Mouse (Mus musculus) bone marrow, adult 2 months (tissue): Measurements from ENCODE around the gene Etv6. TPM values are rescaled to one million over a fixed set of nuclear protein-coding genes. Genes with fewer than 3 reads are reported as not detected.

Source experiments
- H3K27ac ChIP-seq: fragments of 200-500 bp; 2 replicates; pipeline ENCODE4 v1.5.1; 2012; ENCODE audit warnings: low read depth, mild to moderate bottlenecking, control low read depth, inconsistent platforms, low read length; ENCODE audit not compliant: control insufficient read depth, poor library complexity, insufficient read depth
- H3K4me1 ChIP-seq: fragments of 200-500 bp; 2 replicates; pipeline ENCODE4 v1.6.1; 2011; ENCODE audit warnings: low read length; ENCODE audit not compliant: control insufficient read depth, insufficient read depth
- H3K4me3 ChIP-seq: fragments of 200-500 bp; replicated peaks from 2 replicates; pipeline ENCODE3; 2011; ENCODE audit warnings: mild to moderate bottlenecking, low read depth, low read length, control low read depth; ENCODE audit not compliant: control insufficient read depth
- CTCF ChIP-seq: fragments of 200-500 bp; IDR thresholded peaks from 2 replicates; pipeline ENCODE4 v1.5.1; 2011; ENCODE audit warnings: low read length, control low read depth; ENCODE audit not compliant: control insufficient read depth, insufficient read depth
- POLR2A ChIP-seq: fragments of 200-500 bp; IDR thresholded peaks from 2 replicates; pipeline ENCODE4 v1.6.1; 2011; ENCODE audit warnings: low read depth, mild to moderate bottlenecking, control low read depth, low read length, borderline replicate concordance; ENCODE audit not compliant: control insufficient read depth
- WGBS: fragments of 180-500 bp; shearing (Covaris S2); methylation state at CpG from one replicate; pipeline ENCODE4 v1.1.7; 2018; 5-methylcytosine and 5-hydroxymethylcytosine counted together
- polyA plus RNA-seq: library from polyadenylated mRNA; stranded (reverse); fragments of >200 nt; gene quantifications from 2 replicates; pipeline ENCODE4 v1.2.4, GENCODE M21; 2011; ENCODE audit warnings: low replicate concordance; ENCODE audit not compliant: missing spikeins, insufficient read depth, insufficient read length

The Etv6 gene
- polyA plus RNA-seq, 1 experiment = 10.9 TPM

DNA sequence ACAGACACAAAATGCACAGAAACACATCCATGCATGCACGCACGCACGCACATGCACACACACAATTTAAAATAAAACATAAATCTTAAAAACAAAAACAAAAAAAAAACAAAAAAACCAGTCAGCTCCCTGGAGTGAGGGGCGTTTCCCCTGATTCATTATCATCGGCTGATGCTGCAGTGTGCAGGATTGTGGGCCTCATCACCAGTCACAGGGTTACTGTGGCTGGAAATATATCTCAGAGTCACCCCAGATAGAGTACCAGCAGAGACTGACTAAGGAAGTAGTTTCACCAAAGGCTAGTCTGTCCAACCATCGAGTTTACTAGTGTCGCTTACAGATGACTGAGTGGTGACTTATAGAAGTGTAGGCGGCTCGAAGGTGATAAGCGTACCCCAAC is 88.8 kb downstream of the Etv6 start:
- H3K4me1 ChIP-seq = no peaks in the 10 kb centered on the region; the same call in 1 of the 2 replicates
- no peak overlapping the region for H3K4me3 ChIP-seq
- H3K27ac ChIP-seq = no peak overlapping the region
- no peak for TF ChIP-seq CTCF
- WGBS = 82% methylated on average over 10 of the region's 10 CpGs

DNA sequence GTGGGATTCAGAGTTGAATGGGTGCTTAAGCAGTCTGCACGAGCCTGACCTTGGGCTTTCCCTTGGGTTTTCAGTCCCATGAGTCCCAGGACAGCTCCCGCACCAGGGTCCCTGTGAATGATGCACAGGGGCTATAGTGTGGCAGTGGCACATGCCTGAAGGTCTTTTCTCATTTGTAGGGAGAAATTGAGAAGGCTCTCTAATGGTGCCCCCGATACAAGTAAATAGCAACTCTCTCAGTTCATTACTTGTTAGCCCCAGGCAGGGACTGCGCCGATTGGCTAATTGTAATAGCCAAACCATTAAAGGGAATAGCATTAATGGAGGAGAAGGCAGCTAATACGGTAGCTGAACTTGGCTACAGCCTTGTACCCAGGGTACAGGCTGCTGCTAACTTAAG is 92.5 kb downstream of the Etv6 start:
- WGBS = 88% methylated on average over 6 of the region's 6 CpGs
- H3K4me1 ChIP-seq = peaks cover 6% of the 10 kb centered on the region
- H3K4me3 ChIP-seq = no peak overlapping the region
- TF ChIP-seq POLR2A (no peak), CTCF (no peak)
- H3K27ac ChIP-seq = no peak overlapping the region

DNA sequence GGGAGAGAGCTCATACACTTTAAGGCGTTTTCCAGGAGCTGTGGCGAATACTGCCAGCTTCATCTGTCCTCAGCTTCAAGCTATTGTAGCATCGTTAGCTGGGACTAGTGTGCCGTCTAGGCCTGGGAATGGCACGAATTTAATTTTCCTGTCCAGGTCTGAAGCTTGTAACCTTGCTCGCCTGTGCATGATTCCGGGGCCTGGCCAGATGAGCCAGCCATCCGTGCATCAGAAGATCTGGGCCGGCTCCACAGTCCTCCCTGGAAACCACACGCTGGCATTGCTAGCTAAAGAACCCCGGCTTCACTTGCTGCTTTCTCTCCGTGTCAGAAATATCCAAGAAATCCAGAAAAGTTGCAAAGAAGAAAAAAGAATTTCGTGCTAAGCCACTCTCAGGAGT is 93.1 kb downstream of the Etv6 start:
- Histone ChIP-seq H3K27ac (no peak overlapping the region), H3K4me1 (peaks cover 6% of the 10 kb centered on the region), H3K4me3 (no peak overlapping the region)
- TF ChIP-seq CTCF = no peak
- 89% methylated on average over 13 of the region's 13 CpGs for WGBS

DNA sequence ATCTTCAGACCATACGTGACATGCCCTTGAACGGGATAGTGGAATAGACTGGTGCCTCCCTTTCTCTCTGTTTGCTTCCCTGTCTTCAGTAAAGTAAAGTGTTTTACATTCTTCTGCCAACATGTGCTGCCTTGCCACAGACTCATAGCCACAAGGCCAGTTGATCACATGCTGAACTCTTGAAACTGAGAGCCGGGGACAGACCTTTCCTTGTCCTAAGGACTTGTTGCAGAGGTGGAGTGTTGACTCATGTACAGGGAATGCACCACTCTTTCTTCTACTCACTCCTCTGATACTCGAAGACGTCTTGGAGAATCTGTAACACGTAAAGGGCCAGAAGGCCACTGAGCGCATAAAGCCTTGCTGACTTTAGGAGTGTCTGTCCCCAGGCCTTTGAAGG is 94.3 kb downstream of the Etv6 start:
- 81% methylated on average over 7 of the region's 7 CpGs for WGBS
- Histone ChIP-seq H3K4me1 (peaks cover 8% of the 10 kb centered on the region), H3K27ac (no peak overlapping the region), H3K4me3 (no peak overlapping the region)
- TF ChIP-seq CTCF (no peak), POLR2A (no peak)

DNA sequence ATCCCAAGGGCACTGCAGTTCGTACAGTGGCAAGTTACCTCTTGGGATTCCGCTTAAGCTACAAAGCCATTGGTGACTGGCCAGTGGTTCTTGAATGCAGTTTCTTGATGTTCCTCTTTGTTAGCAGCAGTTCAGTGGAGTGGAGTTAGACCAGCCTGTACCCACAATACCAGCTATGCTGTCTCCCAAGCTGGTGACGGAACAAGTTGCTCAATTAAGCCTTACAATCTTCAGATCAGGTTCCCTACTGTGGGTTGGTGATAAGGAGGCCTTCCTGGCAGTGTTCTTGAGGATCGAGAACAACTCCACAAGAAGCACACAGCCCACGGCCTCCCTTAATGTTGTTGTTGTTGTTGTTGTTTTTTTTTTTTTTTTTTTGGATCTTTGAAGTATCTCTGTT is 95.3 kb downstream of the Etv6 start:
- TF ChIP-seq CTCF = no peak
- TF ChIP-seq POLR2A = no peak
- H3K4me3 ChIP-seq = no peak overlapping the region
- 23% methylated on average over 5 of the region's 5 CpGs for WGBS
- peak overlapping the region; percentile 77 for H3K27ac ChIP-seq
- H3K4me1 ChIP-seq = peaks cover 10% of the 10 kb centered on the region

DNA sequence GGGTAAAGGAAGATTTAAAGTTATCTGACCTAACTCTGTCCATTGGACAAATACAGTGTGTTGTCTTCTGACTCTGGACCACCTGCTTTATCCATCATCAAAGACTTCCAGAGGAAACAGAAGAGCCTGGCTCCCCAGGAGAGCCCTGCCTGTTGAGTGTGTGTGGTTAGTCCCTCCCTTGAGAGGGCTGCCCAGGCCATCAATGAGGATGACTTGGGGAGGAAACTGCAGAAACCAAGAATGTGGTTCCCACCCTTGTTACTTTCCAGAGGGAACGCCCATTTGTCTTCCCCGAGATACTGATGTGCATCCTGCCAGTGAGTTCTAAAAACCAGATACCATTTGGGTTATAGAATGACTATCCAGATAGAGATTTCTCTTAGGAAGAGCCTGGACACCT is 96.1 kb downstream of the Etv6 start:
- TF ChIP-seq CTCF = no peak
- no peak for TF ChIP-seq POLR2A

DNA sequence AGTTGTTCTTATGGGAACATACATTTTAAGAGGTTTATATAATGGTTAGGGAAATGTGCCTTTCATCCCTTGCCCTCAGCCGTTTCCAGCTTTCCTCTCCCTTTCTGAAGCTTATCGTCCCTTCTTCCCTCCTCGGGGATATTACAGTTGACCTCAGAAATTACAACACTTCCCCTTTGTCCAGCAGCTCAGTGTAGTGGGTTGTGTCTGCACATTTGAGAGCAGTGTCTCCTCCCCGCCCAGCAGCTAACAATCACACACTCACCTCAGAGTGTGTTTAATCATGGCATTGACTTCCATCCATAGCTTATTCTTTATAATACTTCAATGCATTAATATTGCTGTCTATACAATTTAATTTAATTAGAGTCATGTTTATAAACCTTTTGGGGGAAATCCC is 98.3 kb downstream of the Etv6 start:
- Histone ChIP-seq H3K4me1 (peaks cover 11% of the 10 kb centered on the region), H3K4me3 (no peak overlapping the region), H3K27ac (no peak overlapping the region)
- TF ChIP-seq CTCF (no peak), POLR2A (no peak)
- 15% methylated on average over 4 of the region's 4 CpGs for WGBS

More for the DNA sequence above, 96.1 kb downstream of the Etv6 start:
- Histone ChIP-seq H3K27ac (no peak overlapping the region), H3K4me1 (peaks cover 11% of the 10 kb centered on the region), H3K4me3 (no peak overlapping the region)
- 67% methylated on average over 2 of the region's 2 CpGs for WGBS

DNA sequence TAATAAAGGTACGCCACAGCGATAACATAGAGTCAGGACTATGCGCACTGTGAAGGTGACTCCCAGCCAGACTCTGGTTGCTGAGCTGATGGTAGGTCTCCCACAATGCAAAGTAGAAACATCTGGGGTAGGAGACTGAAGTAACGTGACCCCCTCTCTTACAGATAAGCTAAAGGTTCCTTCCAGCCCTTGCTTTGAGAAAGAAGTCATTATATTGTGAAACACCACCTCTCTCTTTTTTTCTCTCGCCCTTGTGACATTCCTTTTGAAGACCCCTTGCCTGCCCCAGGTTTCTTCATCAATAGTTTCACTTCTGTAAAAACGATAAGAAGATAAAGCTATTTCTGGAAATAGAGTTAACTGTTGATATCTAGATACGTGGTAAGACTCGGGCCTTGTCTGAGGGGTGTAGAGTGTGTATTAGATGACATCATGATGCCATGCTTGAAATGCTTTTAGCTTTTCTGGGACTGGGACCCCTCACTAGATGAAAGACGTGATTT is 99.4 kb downstream of the Etv6 start:
- H3K4me1 ChIP-seq = peaks cover 11% of the 10 kb centered on the region
- H3K4me3 ChIP-seq = no peak overlapping the region
- 33% methylated on average over 9 of the region's 9 CpGs for WGBS
- peak overlapping the region; percentile 26; the same call in 1 of the 2 replicates for H3K27ac ChIP-seq
- TF ChIP-seq CTCF = no peak
- TF ChIP-seq POLR2A = no peak

DNA sequence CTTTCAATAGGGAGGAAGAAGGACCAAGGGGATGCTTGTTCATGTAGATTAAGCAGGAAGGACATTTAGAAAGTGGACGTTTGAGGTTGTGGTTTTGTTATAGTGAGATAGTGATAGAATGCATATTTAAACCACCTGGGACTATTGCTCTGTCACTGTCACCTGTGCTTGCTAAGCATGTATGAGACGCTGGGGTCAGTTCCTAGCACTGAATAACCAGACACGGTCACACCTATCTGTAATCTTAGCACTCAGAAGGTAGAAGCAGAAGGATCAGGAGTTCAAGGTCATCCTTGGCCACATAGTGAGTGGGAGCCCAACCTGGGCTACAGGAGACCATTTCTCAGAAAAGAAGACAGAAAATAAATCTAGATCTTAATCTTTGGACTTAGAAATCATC is 100.8 kb downstream of the Etv6 start:
- H3K4me1 ChIP-seq = peaks cover 8% of the 10 kb centered on the region; the same call in 1 of the 2 replicates
- no peak overlapping the region for H3K4me3 ChIP-seq
- TF ChIP-seq CTCF (no peak), POLR2A (no peak)

More for the DNA sequence above, 100.8 kb downstream of the Etv6 start:
- H3K27ac ChIP-seq = no peak overlapping the region
- WGBS = 46% methylated on average over 3 of the region's 3 CpGs
